Mouse (Mus musculus) spleen, adult 2 months (tissue): ENCODE results near the gene Slc37a3. TPM values are rescaled to one million over a fixed set of nuclear protein-coding genes. Genes with fewer than 3 reads are reported as not detected.

Experiments
- DNase-seq, 2 experiments: peaks; one replicate each; pipeline versions ENCODE4 v3.0.0 to v3.0.0-alpha.2; 2012 to 2021; ENCODE audit warnings: low spot score in 2 of 2, low read depth in 1 of 2
- H3K27ac ChIP-seq: fragments of 200-500 bp; 2 replicates; pipeline ENCODE4 v1.5.1; 2012; ENCODE audit warnings: low read length, inconsistent platforms; ENCODE audit not compliant: insufficient read depth
- H3K27me3 ChIP-seq: fragments of 200-500 bp; 2 replicates; pipeline ENCODE4 v1.6.1; 2012; ENCODE audit warnings: mild to moderate bottlenecking, moderate library complexity, low read length, inconsistent platforms; ENCODE audit not compliant: control insufficient read depth, insufficient read depth
- H3K36me3 ChIP-seq: fragments of 200-500 bp; 2 replicates; pipeline ENCODE4 v1.6.1; 2012; ENCODE audit warnings: mild to moderate bottlenecking, low read length, inconsistent platforms; ENCODE audit not compliant: control insufficient read depth, insufficient read depth
- H3K4me1 ChIP-seq: fragments of 200-500 bp; 2 replicates; pipeline ENCODE4 v1.6.1; 2011; ENCODE audit warnings: inconsistent platforms; ENCODE audit not compliant: control insufficient read depth, insufficient read depth, insufficient read length
- H3K4me3 ChIP-seq: fragments of 200-500 bp; 2 replicates; pipeline ENCODE4 v1.5.1; 2011; ENCODE audit warnings: mild to moderate bottlenecking, inconsistent platforms; ENCODE audit not compliant: insufficient read depth, insufficient read length; ENCODE audit errors: extremely low read depth
- CTCF ChIP-seq: fragments of 200-500 bp; IDR thresholded peaks from 2 replicates; pipeline ENCODE4 v1.5.1; 2011; ENCODE audit warnings: mild to moderate bottlenecking, inconsistent platforms; ENCODE audit not compliant: insufficient read depth, insufficient read length, insufficient replicate concordance; ENCODE audit errors: extremely low read depth
- POLR2A ChIP-seq: fragments of 200-500 bp; IDR thresholded peaks from 2 replicates; pipeline ENCODE4 v1.6.1; 2011; ENCODE audit warnings: low read depth, low read length, inconsistent platforms
- WGBS: fragments of 180-500 bp; shearing (Covaris S2); methylation state at CpG from one replicate; pipeline ENCODE4 v1.1.7; 2018; 5-methylcytosine and 5-hydroxymethylcytosine counted together
- polyA plus RNA-seq: library from polyadenylated mRNA; depleted of rRNA; stranded (reverse); fragments of >200 nt; gene quantifications from 2 replicates; pipeline ENCODE4 v1.2.3, GENCODE M21; 2012; rRNA removed

Slc37a3 gene
- polyA plus RNA-seq, 1 experiment, result 10.3 TPM

DNA sequence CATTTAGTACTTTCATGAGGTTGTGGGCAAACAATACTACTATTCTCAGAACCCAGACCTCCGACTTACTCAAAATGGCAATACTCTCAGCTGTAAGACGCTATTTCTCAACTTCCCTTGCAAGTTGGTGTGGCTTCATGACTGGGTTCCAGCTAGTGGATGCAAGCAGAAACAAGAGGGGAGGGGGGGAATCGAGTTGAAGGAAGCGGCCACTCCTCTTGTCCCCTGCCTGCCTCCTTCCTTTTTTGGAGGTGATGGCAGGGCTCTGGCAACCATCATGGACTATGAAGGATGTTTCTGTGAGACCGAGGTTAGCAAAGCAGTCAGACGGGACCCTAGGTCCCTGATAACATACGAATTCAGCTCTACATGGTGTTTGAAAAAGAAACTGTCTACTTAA is 87.8 kb downstream of the Slc37a3 start:
- WGBS, result 59% methylated on average over 7 of the region's 7 CpGs

GRCm38 (mm10) chr6:39287782-39288181 is 89.7 kb downstream of the Slc37a3 start:
- WGBS, result 44% methylated on average over 3 of the region's 3 CpGs
- Histone ChIP-seq H3K4me3 (no peak overlapping the region), H3K36me3 (no peaks in the 10 kb centered on the region), H3K27me3 (no peaks in the 10 kb centered on the region), H3K4me1 (peaks cover 7% of the 10 kb centered on the region; the same call in 1 of the 2 replicates), H3K27ac (no peak overlapping the region)
- no peak for DNase-seq
- no peak for TF ChIP-seq POLR2A
- TF ChIP-seq CTCF, result no peak

More for the DNA sequence above, 87.8 kb downstream of the Slc37a3 start:
- Histone ChIP-seq H3K36me3 (no peaks in the 10 kb centered on the region), H3K27ac (no peak overlapping the region), H3K27me3 (no peaks in the 10 kb centered on the region), H3K4me1 (peaks cover 7% of the 10 kb centered on the region; the same call in 1 of the 2 replicates), H3K4me3 (no peak overlapping the region)
- TF ChIP-seq CTCF, result no peak
- TF ChIP-seq POLR2A, result no peak
- DNase-seq, result no peak

DNA sequence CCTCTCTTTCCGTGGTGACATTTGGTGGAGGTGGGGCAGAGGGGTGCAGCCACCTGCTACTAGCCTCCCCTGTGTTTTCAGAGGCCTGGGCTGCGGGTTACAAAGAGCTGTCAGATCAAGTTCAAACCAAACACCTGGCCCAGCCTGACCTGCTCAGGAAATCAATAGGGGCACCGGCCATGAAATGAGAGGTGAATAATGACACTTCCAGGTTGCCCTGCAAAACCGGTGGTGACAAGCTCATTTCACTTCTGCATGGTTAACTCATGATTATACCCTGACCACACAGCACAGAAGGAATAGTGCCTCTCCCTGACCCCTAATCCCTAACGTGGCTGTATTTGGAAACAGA is 90.8 kb downstream of the Slc37a3 start:
- no peak for DNase-seq
- Histone ChIP-seq H3K27me3 (no peaks in the 10 kb centered on the region), H3K4me3 (no peak overlapping the region), H3K36me3 (no peaks in the 10 kb centered on the region), H3K27ac (no peak overlapping the region), H3K4me1 (peaks cover 7% of the 10 kb centered on the region; the same call in 1 of the 2 replicates)
- WGBS, result 36% methylated on average over 5 of the region's 5 CpGs
- TF ChIP-seq POLR2A, result no peak
- no peak for TF ChIP-seq CTCF

DNA sequence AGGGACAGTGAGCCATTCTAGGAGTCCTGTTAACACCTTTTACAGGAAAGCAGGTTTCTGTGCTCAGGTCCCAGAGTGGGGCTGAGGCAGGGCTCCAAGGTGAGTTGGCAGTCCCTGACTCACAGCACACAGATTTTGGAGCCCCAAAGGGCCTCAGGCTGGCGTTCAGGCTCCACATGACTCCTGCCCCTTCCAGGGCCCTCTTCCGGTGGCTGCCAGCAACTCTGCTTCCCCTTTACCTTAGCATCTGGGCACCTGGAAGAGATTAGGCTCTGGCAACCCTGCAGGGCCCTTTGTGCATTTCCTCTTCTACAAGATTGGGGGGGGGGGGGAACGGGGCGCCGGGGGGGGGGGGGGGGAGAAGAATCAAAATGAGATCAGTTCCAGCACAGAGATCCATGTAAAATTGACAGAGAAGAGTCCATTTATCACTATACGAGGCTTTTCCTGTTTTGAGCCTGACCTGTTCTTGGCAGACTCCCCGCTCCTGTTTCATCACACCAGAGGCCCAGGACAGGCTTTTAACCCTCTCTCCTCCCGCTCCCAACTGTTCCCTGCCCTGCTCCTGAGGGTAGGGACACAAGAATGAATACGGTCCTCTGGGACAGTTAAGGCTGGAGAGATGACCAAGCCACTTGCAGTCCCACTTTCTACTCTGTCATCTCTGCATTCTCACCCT is 91.3 kb downstream of the Slc37a3 start:
- 26% methylated on average over 8 of the region's 9 CpGs for WGBS
- H3K27ac ChIP-seq, result no peak overlapping the region
- TF ChIP-seq POLR2A (no peak), CTCF (0 out of 2 replicates have a peak, but pooled peaks have one; percentile 5)
- H3K27me3 ChIP-seq, result no peaks in the 10 kb centered on the region
- H3K4me1 ChIP-seq, result peaks cover 7% of the 10 kb centered on the region; the same call in 1 of the 2 replicates
- peak in 1 of 2 experiments; percentile 15 for DNase-seq
- H3K4me3 ChIP-seq, result no peak overlapping the region
- no peaks in the 10 kb centered on the region for H3K36me3 ChIP-seq

- no peak for DNase-seq
- H3K4me3 ChIP-seq, result no peak overlapping the region
- peaks cover 7% of the 10 kb centered on the region; the same call in 1 of the 2 replicates for H3K4me1 ChIP-seq
- H3K27me3 ChIP-seq, result no peaks in the 10 kb centered on the region
- 90% methylated on average over 3 of the region's 3 CpGs for WGBS
- H3K36me3 ChIP-seq, result no peaks in the 10 kb centered on the region
- no peak overlapping the region for H3K27ac ChIP-seq
- TF ChIP-seq CTCF, result no peak
- no peak for TF ChIP-seq POLR2A
Measured at GRCm38 (mm10) chr6:39284836-39285235, 92.6 kb downstream of the Slc37a3 start.

Other genes starting within 250 kb of the Slc37a3 start
- gene Kdm7a, start 170.9 kb downstream of the Slc37a3 start, polyA plus RNA-seq, result 4.5 TPM in 2 replicates
- gene Rab19, start 3.5 kb upstream of the Slc37a3 start, polyA plus RNA-seq, result 4.4 and 4.7 TPM in 2 replicates
- 96.8 and 131 TPM in 2 replicates for gene Mkrn1, start 42.8 kb upstream of the Slc37a3 start, polyA plus RNA-seq
- gene Dennd2a, start 180.2 kb upstream of the Slc37a3 start, polyA plus RNA-seq, result 7.3 and 9.2 TPM in 2 replicates
- gene Adck2, start 196.2 kb upstream of the Slc37a3 start, polyA plus RNA-seq, result 8.6 and 14.1 TPM in 2 replicates
- gene Gm42420, start 208.1 kb upstream of the Slc37a3 start, polyA plus RNA-seq, result 0.79 TPM in 1 of 2 replicates, not detected in the other
- 71.2 and 124 TPM in 2 replicates for gene Ndufb2, start 214.9 kb upstream of the Slc37a3 start, polyA plus RNA-seq